Mouse (Mus musculus) CH12.LX (cell line): ENCODE results near the gene Dapk1.

ENCODE experiments used
- CTCF ChIP-seq, 2 experiments: IDR thresholded peaks in 1 of 2; conservative IDR thresholded peaks in 1 of 2; 2 replicates each; pipeline ENCODE4 v1.5.1; 2011 to 2012; ENCODE audit warnings: low read depth in 2 of 2, low read length in 2 of 2, improper control_type of control experiment in 1 of 2, inconsistent platforms in 1 of 2, mild to moderate bottlenecking in 1 of 2, moderate library complexity in 1 of 2
- E2F4 ChIP-seq: IDR thresholded peaks from 2 replicates; pipeline ENCODE4 v1.6.1; 2011; ENCODE audit warnings: low read depth, low read length, improper control_type of control experiment; ENCODE audit not compliant: insufficient replicate concordance
- EP300 ChIP-seq: IDR thresholded peaks from 2 replicates; pipeline ENCODE4 v1.6.1; 2011; ENCODE audit warnings: low read length, improper control_type of control experiment
- IRF4 ChIP-seq: IDR thresholded peaks from 2 replicates; pipeline ENCODE4 v1.6.1; 2014; ENCODE audit warnings: low read depth, mild to moderate bottlenecking, inconsistent platforms, low read length, improper control_type of control experiment
- JUN ChIP-seq: IDR thresholded peaks from 2 replicates; pipeline ENCODE4 v1.6.1; 2011; ENCODE audit warnings: low read depth, mild to moderate bottlenecking, low read length, improper control_type of control experiment, moderate library complexity; ENCODE audit not compliant: insufficient read depth
- KAT2A ChIP-seq: IDR thresholded peaks from 2 replicates; pipeline ENCODE4 v1.6.1; 2012; ENCODE audit warnings: low read length, improper control_type of control experiment, inconsistent platforms; ENCODE audit not compliant: insufficient replicate concordance
- NELFE ChIP-seq: IDR thresholded peaks from 2 replicates; pipeline ENCODE4 v1.6.1; 2011; ENCODE audit warnings: low read depth, low read length, improper control_type of control experiment
- NRF1 ChIP-seq: IDR thresholded peaks from 2 replicates; pipeline ENCODE4 v1.6.1; 2014; ENCODE audit warnings: low read depth, mild to moderate bottlenecking, inconsistent platforms, low read length, improper control_type of control experiment, moderate library complexity
- TCF12 ChIP-seq: IDR thresholded peaks from 2 replicates; pipeline ENCODE4 v1.6.1; 2014; ENCODE audit warnings: low read depth, mild to moderate bottlenecking, inconsistent platforms, low read length, improper control_type of control experiment
- USF1 ChIP-seq: IDR thresholded peaks from 2 replicates; pipeline ENCODE4 v1.6.1; 2014; ENCODE audit warnings: low read depth, mild to moderate bottlenecking, inconsistent platforms, low read length, improper control_type of control experiment
- ZNF384 ChIP-seq: IDR thresholded peaks from 2 replicates; pipeline ENCODE4 v1.6.1; 2012; ENCODE audit warnings: low read depth, low read length, improper control_type of control experiment, inconsistent platforms

GRCm38 (mm10) chr13:60685216-60685615 lies 83.5 kb downstream of the Dapk1 start:
- TF ChIP-seq CTCF (conservative IDR thresholded peaks at IDR 0.05 in 1 of 2, IDR thresholded peaks at IDR 0.05 in 1 of 2; ENCODE audit: low read depth in 2 of 2, low read length in 2 of 2) (no peak), NELFE (no peak), USF1 (no peak), TCF12 (no peak), ZNF384 (no peak), NRF1 (no peak), E2F4 (no peak), KAT2A (no peak), EP300 (no peak), JUN (no peak), IRF4 (no peak)
